Mouse (Mus musculus) cerebellum, adult 9-10 months (tissue): ENCODE results near the gene Pnliprp2.

Experiments
- DNase-seq: peaks from one replicate; pipeline ENCODE4 v3.0.0; 2022

Gene Pnliprp2

DNA sequence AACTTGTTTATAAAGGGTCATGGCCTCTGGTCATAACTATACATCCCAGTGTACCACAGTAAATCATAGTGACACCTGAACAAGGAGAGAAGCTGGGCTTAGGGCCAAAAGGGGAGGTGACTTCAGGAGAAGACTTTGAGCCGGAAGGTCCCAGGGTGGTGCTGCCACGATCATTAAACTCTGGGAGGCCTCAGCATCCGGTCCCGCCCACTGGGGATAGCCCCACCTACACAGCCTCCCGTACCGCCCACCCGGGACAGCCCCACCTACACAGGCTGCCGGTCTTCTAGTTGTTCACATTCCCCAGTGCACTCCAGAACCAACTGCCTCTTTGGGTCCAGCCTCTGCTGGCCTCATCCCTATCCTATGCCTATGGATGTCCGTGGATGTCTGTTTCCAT is at the start of gene Pnliprp2:
Gene Pnliprp2, plus strand, starts transcription at position 297 of the 400 bp plus-strand sequence.
- DNase-seq: no peak

DNA sequence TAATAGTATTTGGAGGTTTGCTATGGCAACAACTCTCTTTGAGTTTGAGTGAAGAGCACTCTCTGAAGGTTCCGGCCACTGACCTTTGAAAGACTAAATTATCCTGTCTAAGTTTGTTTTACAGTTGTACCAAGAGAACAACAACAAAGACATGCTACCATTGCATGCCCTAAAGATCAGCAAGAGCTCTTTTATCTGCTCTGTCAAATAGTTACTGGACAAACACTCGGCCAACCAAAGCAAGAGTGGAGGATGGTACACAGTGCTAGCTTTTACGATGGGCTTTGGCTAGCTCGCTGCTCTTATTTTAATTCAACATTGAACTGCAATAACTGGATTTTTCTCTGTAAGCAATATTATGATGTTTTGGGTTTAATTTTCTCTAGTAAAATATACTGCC is 41.6 kb upstream of the Pnliprp2 start:
- no peak for DNase-seq

DNA sequence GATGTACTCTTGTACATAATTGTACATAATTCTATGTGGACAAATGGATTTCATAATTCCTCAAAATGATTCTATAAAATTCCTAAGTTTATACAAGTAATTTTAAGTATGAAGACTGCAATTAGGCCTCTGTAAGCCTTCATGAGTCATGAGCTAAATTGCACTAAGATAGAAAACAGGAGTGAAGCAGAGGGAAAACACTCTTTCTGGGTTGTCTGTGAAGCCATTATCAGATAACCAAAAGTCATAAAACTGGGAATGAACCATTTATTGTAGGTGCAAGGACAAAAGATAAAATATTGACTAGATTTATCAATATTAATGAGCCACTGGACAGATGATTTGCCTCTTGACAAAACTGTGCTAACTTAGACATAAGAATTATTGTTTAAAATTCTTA is 39.1 kb upstream of the Pnliprp2 start:
- DNase-seq: no peak

DNA sequence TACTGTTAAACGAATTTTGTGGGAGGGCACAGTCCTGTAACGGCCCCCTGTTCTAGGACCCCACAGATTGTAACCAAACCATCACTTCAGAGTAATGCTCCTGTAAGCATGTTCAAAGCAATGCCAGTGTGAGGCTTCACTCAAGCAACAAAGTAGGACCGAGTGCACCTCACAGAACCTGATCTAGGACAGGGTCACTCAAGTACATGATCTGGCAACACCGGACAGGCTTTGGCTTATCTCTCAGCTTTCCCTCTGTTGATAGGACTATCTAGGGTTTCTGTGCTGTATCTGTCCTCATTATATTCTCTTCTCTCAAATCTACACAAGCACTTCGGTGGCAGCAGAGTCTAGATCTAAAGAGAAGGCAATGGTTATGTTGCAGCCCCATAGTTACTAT is 33.0 kb upstream of the Pnliprp2 start:
- DNase-seq: no peak

DNA sequence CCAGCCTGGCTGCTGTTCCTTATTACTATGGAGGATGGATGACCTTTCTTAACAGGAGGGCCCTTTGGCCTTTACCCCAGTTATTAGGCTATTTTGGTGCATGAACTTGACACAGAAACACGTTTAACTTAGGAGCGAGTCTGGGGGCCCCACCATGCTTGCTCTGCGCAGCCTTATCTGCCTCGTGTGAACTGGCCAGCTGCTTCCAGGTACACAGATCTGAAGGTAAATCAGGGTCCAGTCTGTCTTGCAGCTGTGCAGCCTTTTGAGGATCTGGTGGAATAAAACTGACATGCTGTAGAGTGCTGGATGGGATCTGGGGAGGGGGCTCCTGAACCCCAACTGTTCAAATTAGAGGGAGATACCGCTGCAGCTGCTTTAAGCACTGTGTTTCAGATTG is 31.8 kb upstream of the Pnliprp2 start:
- DNase-seq: no peak

DNA sequence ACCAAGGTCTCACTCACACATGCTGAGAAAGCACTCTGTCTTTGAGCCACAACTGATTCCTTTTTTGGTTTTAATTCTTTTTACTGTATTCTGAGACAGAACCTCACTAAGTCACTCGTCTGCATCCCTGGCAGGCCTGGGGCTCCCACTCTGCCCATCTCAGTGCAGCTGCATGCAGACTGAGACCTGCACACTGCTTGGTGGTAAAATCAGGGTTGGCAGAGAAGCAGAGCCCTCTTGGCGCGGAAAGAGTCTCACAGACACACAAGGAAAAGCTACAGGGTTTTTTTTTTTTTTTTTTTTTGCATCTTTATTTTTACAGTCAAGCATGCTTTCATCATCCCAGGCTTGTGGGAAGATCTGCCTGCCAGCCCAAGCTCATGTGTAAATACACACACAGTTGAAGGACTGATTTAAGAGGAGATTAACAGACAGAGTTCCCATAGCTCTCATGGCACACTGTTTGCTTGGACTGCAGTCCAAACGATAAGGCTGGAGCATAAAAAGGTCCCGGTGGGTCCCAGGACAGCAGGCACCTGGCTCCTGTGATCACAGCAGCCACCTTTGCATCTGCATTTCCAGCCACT is 31.0 kb upstream of the Pnliprp2 start, which contains the start of gene Pnliprp1:
Gene Pnliprp1, plus strand, starts transcription at position 443 of the 587 bp plus-strand sequence.
- DNase-seq: no peak

DNA sequence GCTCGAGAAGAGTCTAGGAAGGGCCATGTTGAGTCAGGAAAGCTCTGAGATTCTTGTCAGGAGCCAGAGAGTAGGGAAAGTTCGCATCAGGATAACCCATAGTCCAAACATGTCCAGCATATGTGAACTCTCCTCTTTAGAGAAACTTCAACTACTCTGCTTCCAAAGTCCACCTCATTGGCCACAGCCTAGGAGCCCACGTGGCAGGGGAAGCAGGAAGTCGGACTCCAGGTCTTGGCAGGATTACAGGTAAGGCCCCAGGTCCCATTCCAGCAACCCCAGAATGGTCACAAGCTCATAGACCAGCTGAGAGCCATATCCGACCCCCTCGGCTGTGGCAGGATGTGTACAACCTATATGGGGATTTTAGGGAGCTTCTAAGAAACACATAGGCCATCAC is 26.3 kb upstream of the Pnliprp2 start:
- DNase-seq: no peak

DNA sequence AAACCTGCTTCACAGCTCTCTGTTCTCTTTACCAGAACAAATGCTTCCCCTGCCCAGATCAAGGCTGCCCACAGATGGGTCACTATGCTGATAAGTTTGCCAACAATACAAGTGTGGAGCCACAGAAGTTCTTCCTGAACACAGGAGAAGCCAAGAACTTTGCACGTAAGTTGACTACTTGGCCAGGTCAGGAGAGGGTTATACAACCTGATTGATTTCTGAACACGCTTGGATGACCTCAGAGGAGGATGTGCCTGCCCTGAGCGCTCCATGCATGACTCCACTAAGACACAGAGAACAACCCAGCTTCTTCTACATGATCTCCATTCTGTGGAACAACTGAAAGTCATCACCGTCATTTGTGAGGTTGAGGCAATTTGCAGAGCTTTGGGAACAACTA is 21.4 kb upstream of the Pnliprp2 start:
- DNase-seq: no peak

DNA sequence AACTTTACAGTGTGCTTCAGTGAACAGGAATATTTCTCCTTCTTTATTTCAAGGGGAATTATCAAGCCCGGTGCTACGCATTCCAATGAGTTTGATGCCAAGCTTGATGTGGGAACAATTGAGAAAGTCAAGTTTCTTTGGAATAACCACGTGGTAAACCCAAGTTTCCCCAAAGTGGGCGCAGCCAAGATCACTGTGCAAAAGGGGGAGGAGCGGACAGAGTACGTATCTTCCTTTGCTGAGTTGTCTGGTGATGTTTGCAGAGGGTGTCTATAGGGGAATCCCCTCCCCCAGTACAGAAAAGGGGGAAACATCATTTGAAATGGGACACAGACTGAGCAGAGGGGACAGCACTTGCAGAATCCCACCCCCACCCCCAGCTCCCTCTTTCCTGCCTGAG is 18.5 kb upstream of the Pnliprp2 start:
- no peak for DNase-seq

DNA sequence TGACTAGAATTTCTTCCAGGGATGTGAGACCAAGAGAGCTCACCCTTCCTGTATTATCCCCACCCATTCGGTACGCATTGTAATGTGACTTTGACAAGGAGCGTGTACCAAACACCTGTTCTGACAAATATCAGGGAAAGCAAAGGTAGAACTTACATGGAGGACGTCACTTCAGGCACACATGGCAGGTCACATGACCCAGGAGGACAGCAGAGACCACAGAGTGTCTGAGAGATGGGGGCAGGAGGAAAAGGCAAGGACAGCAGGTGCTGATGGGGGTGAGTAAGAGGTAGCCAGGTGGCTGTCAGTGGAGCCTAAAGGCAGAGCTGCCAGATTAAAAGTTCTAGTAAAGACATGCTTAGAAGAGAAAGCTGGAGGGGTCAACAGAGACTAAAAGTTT is 16.8 kb upstream of the Pnliprp2 start:
- no peak for DNase-seq

DNA sequence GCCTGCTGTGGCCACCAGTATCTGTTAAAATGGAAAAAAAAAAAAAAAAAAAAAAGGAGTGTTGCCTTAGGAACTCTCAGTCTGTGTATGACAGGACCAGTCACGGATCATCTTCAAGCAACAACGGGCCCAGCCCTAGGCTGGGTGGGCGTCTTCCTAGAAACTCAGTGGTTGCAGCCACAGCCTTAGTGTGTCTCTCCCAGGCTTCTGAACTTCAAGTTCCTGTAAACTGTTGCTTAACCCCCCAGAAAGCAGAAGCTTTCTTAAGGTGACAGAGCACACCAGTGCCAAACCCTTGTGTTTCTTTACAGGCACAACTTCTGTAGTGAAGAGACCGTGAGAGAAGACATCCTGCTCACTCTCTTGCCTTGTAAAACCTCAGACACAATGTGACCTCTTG is 15.8 kb upstream of the Pnliprp2 start:
- no peak for DNase-seq

DNA sequence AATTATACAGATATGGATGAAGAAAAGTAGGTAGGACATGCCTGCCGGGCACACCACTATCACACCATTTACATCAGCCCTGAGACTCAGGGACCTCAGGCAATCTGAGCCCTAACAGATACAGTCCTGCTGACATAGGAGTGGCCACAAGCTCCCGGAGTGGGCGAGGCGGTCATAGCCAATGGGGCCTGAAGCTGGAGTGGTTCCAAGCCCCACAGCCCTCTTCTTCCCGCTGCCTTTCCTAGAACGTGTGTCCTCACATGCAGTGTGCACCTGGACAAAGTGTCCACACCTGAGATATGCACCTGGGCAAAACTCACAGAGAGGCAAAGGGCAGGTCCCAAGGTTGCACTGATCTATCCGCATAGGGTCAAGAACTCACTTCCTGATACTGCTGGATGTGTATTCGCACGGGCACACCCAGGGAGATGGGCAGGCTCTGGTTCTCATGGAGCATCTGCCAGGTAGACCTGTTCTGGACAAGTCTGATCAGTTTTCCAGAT is 12.0 kb upstream of the Pnliprp2 start:
- DNase-seq: no peak

DNA sequence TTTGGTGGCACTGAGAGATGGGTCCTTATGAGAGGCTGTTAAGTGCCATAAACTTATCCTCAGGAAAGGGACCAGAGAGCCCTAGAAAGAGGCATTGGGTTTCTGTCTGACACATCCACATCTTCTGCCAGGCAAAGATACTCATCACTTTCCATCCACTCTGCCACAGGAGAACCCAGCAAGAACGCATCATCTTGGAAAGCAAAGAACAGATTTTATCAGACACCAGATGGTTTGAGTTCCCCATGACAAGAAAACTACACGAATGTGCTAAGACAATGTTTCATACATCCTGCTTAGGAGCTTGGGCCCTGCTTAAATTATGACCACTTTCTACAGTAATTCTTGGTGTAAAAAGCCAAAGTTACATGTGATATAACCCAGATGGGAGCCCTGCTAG is 8.7 kb upstream of the Pnliprp2 start:
- no peak for DNase-seq

DNA sequence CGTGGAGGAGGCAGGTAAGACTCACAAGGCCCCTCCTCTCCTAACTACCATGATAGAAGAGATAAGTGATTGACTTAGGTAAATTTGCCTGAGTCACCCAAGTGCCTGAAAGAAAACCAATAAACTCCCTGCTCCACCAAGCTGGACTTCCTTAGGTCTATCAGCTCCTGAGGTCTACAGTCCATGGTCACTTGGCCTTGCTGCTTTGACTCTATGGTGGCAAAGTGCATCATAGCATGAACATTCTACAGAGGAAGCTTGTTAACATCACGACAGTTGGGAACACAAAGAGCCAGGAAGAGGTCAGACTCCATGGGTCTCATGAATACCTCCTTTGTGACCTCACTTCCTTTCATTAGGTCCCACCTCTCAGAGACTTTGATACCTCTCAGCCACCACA is 8.0 kb upstream of the Pnliprp2 start:
- no peak for DNase-seq

DNA sequence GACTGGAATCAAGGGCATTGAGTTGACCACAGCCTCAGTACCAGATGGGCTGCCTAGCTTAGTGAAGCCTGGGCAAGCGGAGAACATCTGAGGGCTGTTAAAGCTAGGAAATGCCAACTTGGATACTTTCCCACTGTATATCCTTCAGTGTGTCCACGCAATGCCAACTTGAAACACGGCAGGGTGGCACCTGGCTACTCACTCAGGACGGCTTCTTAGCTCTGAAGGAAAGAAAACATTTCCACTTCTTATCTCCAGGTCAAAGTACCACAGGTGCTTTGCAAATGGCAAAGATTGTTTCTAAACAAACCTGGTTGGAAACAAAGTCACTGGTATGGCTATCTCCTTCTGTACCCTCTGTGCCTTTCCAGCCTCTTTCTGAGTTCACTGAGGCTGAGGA is 648 bp upstream of the Pnliprp2 start:
- DNase-seq: no peak

DNA sequence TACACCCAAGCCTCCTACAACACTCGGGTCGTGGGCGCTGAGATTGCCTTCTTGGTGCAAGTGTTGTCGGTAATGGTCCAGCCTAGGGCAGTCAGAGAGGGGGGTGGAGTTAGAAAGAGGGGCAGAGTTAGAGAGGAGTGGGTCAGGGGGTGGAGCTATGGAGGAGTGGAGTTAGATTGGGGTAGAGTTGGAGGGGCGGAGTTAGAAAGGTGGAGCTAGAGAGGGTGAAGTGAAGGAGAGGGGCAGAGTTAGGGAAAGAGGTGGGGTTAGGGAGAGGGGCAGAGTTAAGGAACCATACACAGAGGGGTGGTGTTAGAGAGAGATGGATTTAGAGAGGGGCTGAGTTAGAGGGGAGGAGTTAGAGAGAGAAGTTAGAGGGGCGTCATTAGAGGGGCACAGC is 2.8 kb downstream of the Pnliprp2 start:
- no peak for DNase-seq

DNA sequence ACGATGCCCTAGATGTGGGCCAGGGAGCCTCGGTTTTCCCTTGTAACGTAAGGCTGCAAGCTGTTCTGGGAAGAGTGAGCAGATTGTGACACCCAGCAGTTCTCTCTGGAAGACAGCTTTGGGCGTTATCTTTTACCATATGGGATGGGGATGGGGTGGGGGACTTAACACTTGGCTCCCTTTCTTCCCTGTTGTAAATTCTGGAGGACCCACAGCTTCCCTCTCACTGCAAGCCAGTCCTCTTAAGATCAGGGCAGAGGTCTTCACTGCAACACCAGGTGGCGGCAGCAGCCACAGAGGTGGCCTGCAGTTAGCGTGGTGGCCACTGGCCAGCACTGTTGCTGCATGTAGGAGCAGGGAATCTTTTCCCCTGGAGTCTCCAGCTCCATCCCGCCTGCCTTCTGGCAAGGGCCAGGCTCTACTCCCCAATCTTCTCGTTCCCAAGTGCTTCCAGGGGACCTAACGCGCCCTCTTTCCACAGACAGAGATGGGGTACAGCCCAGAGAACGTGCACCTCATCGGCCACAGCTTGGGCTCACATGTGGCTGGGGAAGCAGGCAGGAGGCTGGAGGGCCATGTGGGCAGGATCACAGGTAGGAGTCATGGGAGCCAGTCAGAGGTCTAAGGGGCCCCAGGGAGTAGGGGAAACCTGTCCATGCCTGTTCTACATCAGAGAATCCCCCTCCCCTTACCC is 3.5 kb downstream of the Pnliprp2 start:
- DNase-seq: peak; percentile 9

DNA sequence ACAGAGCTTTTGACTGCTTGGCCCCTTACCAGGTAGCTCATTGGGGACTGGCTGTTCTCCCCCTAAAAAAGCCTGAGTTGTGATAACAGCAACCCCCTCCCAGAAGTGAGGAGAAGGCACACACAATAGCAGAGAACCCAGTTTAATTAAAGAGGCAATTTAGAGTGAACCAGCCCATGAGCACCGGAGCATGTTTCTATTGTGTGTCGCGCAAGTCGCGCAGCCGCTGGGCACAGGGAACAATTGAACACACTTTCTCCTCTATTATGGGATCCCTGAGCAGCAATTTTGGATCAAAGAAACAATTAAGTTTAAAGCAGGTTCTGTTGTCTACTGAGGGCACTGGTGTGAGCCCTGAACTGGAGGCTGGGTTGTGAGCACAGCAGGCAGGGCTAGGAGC is 7.8 kb downstream of the Pnliprp2 start:
- no peak for DNase-seq

DNA sequence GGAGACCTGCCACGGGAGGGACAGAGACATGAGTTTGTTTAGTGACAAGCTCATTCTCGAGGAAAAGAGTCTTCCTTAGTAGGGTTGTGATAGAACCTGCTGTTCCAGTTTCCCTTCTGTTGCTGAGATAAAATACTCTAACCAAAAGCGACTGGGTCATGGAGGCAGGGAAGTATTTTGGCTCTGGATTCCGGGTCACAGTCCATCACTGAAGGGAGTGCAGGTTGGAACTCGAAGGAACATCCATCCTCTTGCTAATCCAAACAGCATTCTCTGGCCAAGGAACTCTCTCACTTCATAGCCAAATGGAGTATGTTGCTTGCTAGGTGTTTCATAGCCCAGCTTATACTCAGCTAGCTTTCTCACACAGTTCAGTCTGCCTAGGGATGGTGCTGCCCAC is 16.9 kb downstream of the Pnliprp2 start:
- DNase-seq: no peak

DNA sequence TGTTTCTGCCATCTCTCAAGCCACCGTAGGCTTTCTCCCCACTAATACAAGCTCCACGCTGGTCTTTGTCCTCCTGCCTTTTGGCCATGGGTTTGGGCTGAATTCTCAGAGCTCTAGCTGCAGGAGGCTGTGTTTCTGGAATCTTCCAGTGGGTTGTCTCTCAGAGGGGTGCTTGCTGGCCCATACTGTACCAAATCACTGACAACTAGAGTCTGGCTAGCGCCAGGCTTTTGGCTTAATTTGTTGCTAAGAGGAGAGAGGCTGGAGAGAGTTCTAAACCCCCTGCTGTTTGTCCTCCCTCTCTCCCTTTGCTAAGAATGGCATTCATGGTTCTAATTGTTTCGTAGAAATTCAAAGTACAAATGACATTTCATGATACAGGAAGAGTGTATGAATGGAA is 22.0 kb downstream of the Pnliprp2 start:
- DNase-seq: no peak

DNA sequence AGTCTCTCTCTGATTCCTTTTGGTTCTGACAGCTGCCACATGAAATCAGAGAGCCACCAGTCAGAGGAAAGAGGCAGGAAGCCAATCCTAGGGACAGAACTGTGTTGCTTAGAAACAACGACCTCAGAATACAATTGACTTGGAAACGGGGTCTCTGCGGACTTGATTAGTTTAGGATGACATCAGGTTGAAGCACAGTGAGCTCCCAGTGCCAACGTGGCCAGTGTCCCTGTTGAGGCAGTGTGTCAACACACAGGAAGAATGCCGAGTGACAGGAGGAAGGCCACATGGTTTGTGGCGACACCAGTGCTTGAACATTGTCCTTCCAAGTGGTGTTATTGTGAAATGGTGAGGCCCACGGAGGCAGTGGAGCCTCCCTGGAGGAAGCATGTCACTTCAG is 24.4 kb downstream of the Pnliprp2 start:
- no peak for DNase-seq

DNA sequence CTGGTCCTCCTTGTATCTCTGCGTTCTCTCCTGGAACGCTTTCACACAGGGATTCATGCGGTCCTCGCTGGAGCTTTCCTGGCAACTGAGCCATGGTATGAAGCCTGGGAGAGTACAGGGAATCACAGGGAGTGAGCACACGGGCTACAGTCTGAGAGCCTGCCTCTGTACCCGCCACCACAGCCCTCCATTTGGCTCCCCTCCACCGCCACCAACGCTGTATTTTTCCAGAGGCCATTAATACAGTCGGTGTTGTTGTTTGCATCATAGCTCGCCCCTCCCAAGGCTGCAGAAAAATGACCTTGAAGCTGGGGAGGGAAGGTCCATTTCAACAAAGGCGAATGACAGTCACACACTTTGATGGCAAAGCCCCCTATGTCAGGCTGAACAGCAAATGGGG is 29.7 kb downstream of the Pnliprp2 start:
- no peak for DNase-seq

DNA sequence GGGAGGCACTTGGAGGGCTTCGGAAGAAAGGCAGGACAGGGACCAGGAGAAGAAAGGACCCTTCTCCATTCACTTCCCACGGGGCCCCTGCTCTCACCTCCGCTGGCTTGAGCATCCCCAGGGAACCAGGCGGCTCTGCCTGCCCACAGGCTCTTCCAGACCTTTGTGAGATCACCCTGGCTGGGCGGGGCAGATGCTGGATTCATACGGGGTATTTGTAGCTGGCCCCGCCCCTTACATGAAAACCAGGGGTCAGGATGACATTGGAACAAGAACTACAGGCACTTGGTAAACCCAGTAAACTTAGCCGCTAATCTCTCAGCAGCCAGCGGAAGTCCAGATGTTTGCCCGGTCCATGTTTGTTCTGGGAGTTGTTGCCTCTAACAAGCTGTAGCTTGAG is 34.8 kb downstream of the Pnliprp2 start, which contains the start of gene 1700019N19Rik:
Gene 1700019N19Rik, minus strand, starts transcription at position 178 of the 400 bp plus-strand sequence.
- DNase-seq: no peak

DNA sequence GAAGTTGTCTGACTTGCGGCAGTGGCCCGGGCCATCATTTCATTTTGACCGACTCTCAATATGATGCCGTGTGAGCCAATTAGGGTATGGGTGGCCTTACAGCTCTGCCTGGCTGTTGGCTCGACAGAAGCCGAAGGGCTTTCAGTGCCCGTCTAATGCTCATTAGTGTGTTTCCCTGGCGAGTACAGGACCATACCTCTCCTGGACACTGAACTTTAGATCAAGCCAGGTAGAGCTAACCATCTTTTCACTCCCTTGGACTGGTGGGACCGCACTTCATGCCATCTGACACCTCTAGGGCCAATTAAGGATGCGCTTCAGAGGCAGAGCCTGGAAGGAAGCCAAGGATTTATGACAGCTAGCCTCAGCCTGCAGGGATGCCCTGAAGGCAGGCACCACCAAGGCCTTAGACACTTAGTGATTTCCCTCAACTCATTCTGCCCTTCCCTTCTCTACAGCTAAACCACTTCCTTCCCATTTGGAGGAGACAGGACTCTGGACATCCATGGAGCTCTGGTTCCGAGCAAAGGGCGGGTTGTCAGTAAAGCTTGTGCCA is 35.7 kb downstream of the Pnliprp2 start:
- DNase-seq: no peak
